Mouse (Mus musculus): ENCODE results near the gene Slc38a4. TPM values are rescaled to one million over a fixed set of nuclear protein-coding genes. Genes with fewer than 3 reads are reported as not detected.

Slc38a4 gene
- total and polyA plus RNA-seq, 3 experiments = 0.13 to 0.51 (median 0.17) TPM

DNA sequence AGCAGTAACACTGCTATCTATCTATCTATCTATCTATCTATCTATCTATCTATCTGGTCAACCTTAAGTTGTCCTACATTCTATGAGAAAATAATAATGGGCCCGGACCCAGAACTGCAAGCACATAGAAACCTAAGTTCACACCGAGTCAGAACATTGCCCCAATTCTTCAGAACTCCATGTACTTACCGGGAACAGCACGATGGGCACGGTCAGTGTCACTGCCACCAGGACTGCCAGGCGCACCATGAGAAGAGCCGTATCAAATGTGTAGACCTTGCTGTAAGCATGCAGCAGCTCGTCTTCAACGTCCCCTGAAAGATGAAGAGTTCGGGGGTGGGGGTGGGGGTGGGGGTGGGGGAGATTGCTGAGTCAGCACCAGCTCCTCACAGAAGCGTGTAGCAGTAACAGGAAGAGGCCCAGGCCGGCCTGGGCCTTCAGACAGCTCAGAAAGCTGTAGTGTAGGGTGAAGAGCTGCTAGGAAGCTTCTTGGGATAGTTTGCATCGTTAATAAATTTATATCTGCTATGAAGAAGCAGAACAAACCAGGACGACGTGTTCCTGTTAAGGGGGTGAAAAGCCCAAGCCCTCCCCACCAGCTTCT is 50.0 kb downstream of the Slc38a4 start:
- Histone ChIP-seq H3K4me2 (ENCODE audit: insufficient read depth, low read depth, poor library complexity, severe bottlenecking) (no peak overlapping the region), H3K79me2 (replicated peaks; ENCODE audit: control insufficient read depth, extremely low read depth, insufficient read depth, poor library complexity, severe bottlenecking) (no peaks in the 10 kb centered on the region), H3K9ac (ENCODE audit: insufficient read depth, low read depth) (no peak overlapping the region), H3K36me3 (replicated peaks in 1 of 2; ENCODE audit: control insufficient read depth in 1 of 2, insufficient read depth in 1 of 2, low read length in 1 of 2) (no peaks in the 10 kb centered on the region), H3K4me3 (replicated peaks in 1 of 3; ENCODE audit: low read depth in 2 of 3, low read length in 2 of 3, poor library complexity in 1 of 3) (no peak overlapping the region), H3K27me3 (replicated peaks) (no peaks in the 10 kb centered on the region), H3K4me1 (ENCODE audit: control insufficient read depth in 1 of 2, insufficient read depth in 2 of 2) (peaks cover 2 to 4% of the 10 kb centered on the region in 2 experiments; a peak in 3 of 4 replicates), H3K9me3 (replicated peaks; ENCODE audit: low read length) (no peaks in the 10 kb centered on the region), H3K27ac (ENCODE audit: insufficient read depth, low read depth) (no peak overlapping the region)
- in situ Hi-C loops (cut with MboI; ENCODE audit: low pct_ligation_motif_present, low pct_unique_long_range_greater_than_20kb, low sequenced_read_pairs) = no loop called here
- TF ChIP-seq JUND (conservative IDR thresholded peaks at IDR 0.05; ENCODE audit: low read depth, low read length) (no peak), MYC (IDR thresholded peaks at IDR 0.05; ENCODE audit: low read depth, low read length) (no peak), MAFK (IDR thresholded peaks at IDR 0.05; ENCODE audit: insufficient replicate concordance, low read length) (peak; percentile 85)
- DNase-seq (ENCODE audit: extremely low read depth) = no peak
- dilution Hi-C loops (cut with MboI; ENCODE audit: extremely low pct_ligation_motif_present, extremely low pct_unique_long_range_greater_than_20kb, low sequenced_read_pairs) = no loop called here

DNA sequence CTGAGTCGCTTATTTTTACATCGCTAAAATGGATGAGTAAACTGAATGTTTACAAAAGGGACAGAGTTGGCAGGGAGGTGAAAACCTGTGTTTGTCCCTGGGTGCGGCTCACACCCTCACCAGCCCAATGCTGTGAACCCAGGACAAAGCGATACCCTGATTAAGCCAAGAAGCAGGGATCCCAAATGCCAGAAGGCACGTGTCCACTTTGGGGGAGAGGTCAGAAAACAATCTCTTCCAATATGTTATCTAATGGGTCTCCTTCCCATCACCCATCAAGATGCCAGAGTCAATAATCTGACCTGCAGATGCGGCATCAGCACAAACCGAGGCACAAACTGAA is 51.3 kb downstream of the Slc38a4 start:
- Histone ChIP-seq H3K4me2 (ENCODE audit: insufficient read depth, low read depth, poor library complexity, severe bottlenecking) (no peak overlapping the region), H3K4me1 (ENCODE audit: control insufficient read depth in 1 of 2, insufficient read depth in 2 of 2) (peaks cover 2 to 4% of the 10 kb centered on the region in 2 experiments; a peak in 3 of 4 replicates), H3K27ac (ENCODE audit: insufficient read depth, low read depth) (no peak overlapping the region), H3K27me3 (replicated peaks) (no peaks in the 10 kb centered on the region), H3K9ac (ENCODE audit: insufficient read depth, low read depth) (no peak overlapping the region), H3K36me3 (replicated peaks in 1 of 2; ENCODE audit: control insufficient read depth in 1 of 2, insufficient read depth in 1 of 2, low read length in 1 of 2) (no peaks in the 10 kb centered on the region), H3K9me3 (replicated peaks; ENCODE audit: low read length) (no peaks in the 10 kb centered on the region), H3K79me2 (replicated peaks; ENCODE audit: control insufficient read depth, extremely low read depth, insufficient read depth, poor library complexity, severe bottlenecking) (no peaks in the 10 kb centered on the region), H3K4me3 (replicated peaks in 1 of 3; ENCODE audit: low read depth in 2 of 3, low read length in 2 of 3, poor library complexity in 1 of 3) (no peak overlapping the region)
- DNase-seq (ENCODE audit: extremely low read depth) = no peak
- TF ChIP-seq ZKSCAN1 (IDR thresholded peaks at IDR 0.05; ENCODE audit: borderline replicate concordance, low read depth, low read length) (no peak), KAT2A (IDR thresholded peaks at IDR 0.05; ENCODE audit: insufficient replicate concordance, low read length) (no peak), MAZ (IDR thresholded peaks at IDR 0.05; ENCODE audit: low read depth, low read length) (no peak), E2F4 (IDR thresholded peaks at IDR 0.05; ENCODE audit: insufficient replicate concordance, low read depth, low read length) (no peak), TCF12 (IDR thresholded peaks at IDR 0.05; ENCODE audit: low read depth, low read length) (no peak), MAX (IDR thresholded peaks at IDR 0.05; ENCODE audit: low read length) (no peak), JUND (conservative IDR thresholded peaks at IDR 0.05; ENCODE audit: low read depth, low read length) (no peak), RAD21 (IDR thresholded peaks at IDR 0.05; ENCODE audit: low read depth, low read length) (no peak), MYC (IDR thresholded peaks at IDR 0.05; ENCODE audit: low read depth, low read length) (no peak), PAX5 (IDR thresholded peaks at IDR 0.05; ENCODE audit: low read length) (no peak), MAFK (IDR thresholded peaks at IDR 0.05; ENCODE audit: insufficient replicate concordance, low read length) (no peak), GABPA (IDR thresholded peaks at IDR 0.05; ENCODE audit: insufficient replicate concordance, low read depth, low read length) (no peak), IRF4 (IDR thresholded peaks at IDR 0.05; ENCODE audit: low read depth, low read length) (no peak), ETS1 (conservative IDR thresholded peaks at IDR 0.05; ENCODE audit: low read depth, low read length) (no peak), CHD2 (IDR thresholded peaks at IDR 0.05; ENCODE audit: low read length) (no peak)
- dilution Hi-C loops (cut with MboI; ENCODE audit: extremely low pct_ligation_motif_present, extremely low pct_unique_long_range_greater_than_20kb, low sequenced_read_pairs) = no loop called here
- in situ Hi-C loops (cut with MboI; ENCODE audit: low pct_ligation_motif_present, low pct_unique_long_range_greater_than_20kb, low sequenced_read_pairs) = no loop called here
